In the genomic region with DNA sequence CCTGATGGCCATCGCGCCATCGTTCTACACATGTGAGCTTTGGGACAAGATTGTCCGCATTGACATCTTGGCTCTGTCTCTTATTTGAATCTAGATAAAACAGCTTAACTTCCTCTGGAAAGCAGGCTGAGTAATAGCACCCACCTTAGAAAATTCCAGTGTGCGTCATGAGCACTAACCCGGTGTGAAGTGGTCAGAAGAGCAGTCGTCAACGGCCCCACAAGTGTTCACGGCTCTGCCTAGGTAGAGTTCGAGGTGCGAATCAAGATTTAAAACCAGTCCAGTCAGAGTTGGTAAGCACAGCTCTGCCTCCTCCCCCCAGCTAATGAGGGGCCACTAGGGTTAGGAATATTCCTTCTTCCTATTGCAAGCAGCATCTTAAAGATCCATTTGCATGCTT, we compare ENCODE assay signal across 26 mouse cellular contexts. TPM values are rescaled to one million over a fixed set of nuclear protein-coding genes. Genes with fewer than 3 reads are reported as not detected.
DNase-seq lines count a peak whose midpoint lies in the region; ATAC-seq and TF ChIP-seq lines count a peak whose summit lies in the region.
"Had no signal": no experiment of that assay in that cellular context is flagged by ENCODE, and none has a peak within 500 bp of the region (broad histone marks: within the 10 kb centered on the region; RNA-seq: fewer than 3 reads in every experiment).

No protein-coding gene starts in this region.

- H3K4me1 ChIP-seq in lung, adult 2 months (ENCODE audit: control insufficient read depth, insufficient read depth, low read length): peaks cover 2% of the 10 kb centered on the region; the same call in 1 of the 2 replicates
- H3K4me1 ChIP-seq in lung, embryonic 16.5 days (replicated peaks; ENCODE audit: control insufficient read depth, insufficient read depth, low read length): peaks cover 14% of the 10 kb centered on the region
- H3K4me1 ChIP-seq: forebrain, embryonic 12.5 days; forebrain, embryonic 15.5 days had no signal

- no peak overlapping the region for H3K4me3 ChIP-seq in lung, adult 2 months (replicated peaks; ENCODE audit: extremely low read depth, low read depth, low read length)
- no peak overlapping the region for H3K4me3 ChIP-seq in lung, embryonic 16.5 days (ENCODE audit: low read length)
- H3K4me3 ChIP-seq: embryonic facial prominence, embryonic 10.5 days; embryonic facial prominence, embryonic 13.5 days; erythroblast, embryonic 14.5 days; forebrain, embryonic 12.5 days; forebrain, embryonic 15.5 days; heart, embryonic 12.5 days; heart, embryonic 15.5 days; hindbrain, embryonic 12.5 days; hindbrain, embryonic 15.5 days had no signal

- intact Hi-C loops in heart, postnatal 14 days (cut with DNase I): no loop called here

- no peak for TF ChIP-seq CTCF in lung, adult 2 months (IDR thresholded peaks at IDR 0.05; ENCODE audit: insufficient read depth, low read length)

- H3K27ac ChIP-seq in lung, embryonic 16.5 days (ENCODE audit: low read length): peak overlapping the region; percentile 9; the same call in 1 of the 2 replicates
- H3K27ac ChIP-seq: embryonic facial prominence, embryonic 13.5 days; forebrain, embryonic 12.5 days; forebrain, embryonic 15.5 days; heart, embryonic 15.5 days; hindbrain, embryonic 12.5 days; hindbrain, embryonic 15.5 days had no signal

- 69% methylated on average over 11 of the region's 11 CpGs for WGBS in lung, adult 2 months
- WGBS in lung, embryonic 16.5 days: 66% methylated on average over 11 of the region's 11 CpGs

- H3K9ac ChIP-seq in lung, embryonic 16.5 days (ENCODE audit: low read length): no peak overlapping the region
- H3K9ac ChIP-seq: embryonic facial prominence, embryonic 13.5 days; forebrain, embryonic 12.5 days; forebrain, embryonic 15.5 days; heart, embryonic 12.5 days; heart, embryonic 15.5 days; hindbrain, embryonic 12.5 days; hindbrain, embryonic 15.5 days had no signal

- ATAC-seq in lung, embryonic 16.5 days (ENCODE audit: low read depth): peak; percentile 52; the same call in 1 of the 2 replicates
- ATAC-seq: CD4-positive, CD25-positive, alpha-beta regulatory T cell, adult 4 months; forebrain, embryonic 15.5 days had no signal

- H3K27me3 ChIP-seq in lung, embryonic 16.5 days (ENCODE audit: control insufficient read depth, insufficient read depth, low read depth, low read length): no peaks in the 10 kb centered on the region

- no peak overlapping the region for H3K4me2 ChIP-seq in lung, embryonic 16.5 days (ENCODE audit: low read depth, low read length)
- H3K4me2 ChIP-seq: embryonic facial prominence, embryonic 13.5 days; forebrain, embryonic 12.5 days; forebrain, embryonic 15.5 days; heart, embryonic 12.5 days; heart, embryonic 15.5 days; hindbrain, embryonic 12.5 days; hindbrain, embryonic 15.5 days had no signal

- TF ChIP-seq POLR2A in lung, adult 2 months (IDR thresholded peaks at IDR 0.05; ENCODE audit: borderline replicate concordance, extremely low read depth, low read depth, low read length): no peak

- H3K36me3 ChIP-seq in lung, embryonic 16.5 days (ENCODE audit: control insufficient read depth, insufficient read depth, low read length): no peaks in the 10 kb centered on the region
- H3K36me3 ChIP-seq: embryonic facial prominence, embryonic 10.5 days; embryonic facial prominence, embryonic 13.5 days; forebrain, embryonic 12.5 days; forebrain, embryonic 15.5 days; heart, embryonic 12.5 days; heart, embryonic 15.5 days; hindbrain, embryonic 12.5 days; hindbrain, embryonic 15.5 days had no signal

- H3K9me3 ChIP-seq in lung, embryonic 16.5 days (ENCODE audit: control insufficient read depth, low read length): no peaks in the 10 kb centered on the region
- H3K9me3 ChIP-seq: embryonic facial prominence, embryonic 10.5 days; embryonic facial prominence, embryonic 13.5 days; forebrain, embryonic 12.5 days; forebrain, embryonic 15.5 days; heart, embryonic 12.5 days; heart, embryonic 15.5 days; hindbrain, embryonic 12.5 days; hindbrain, embryonic 15.5 days had no signal

- peak; percentile 25 for DNase-seq in lung, adult 2 months
- DNase-seq in lung, postnatal 25 days (ENCODE audit: low spot score): no peak
- peak; percentile 44 for DNase-seq in lung, postnatal 36 days
- no peak for DNase-seq in urinary bladder, postnatal 10 days (ENCODE audit: low spot score)
- DNase-seq in heart, postnatal 14 days: no peak
- DNase-seq: adrenal gland, adult 2 months; adrenal gland, postnatal 14 days; cerebellum, adult 11 months; cerebellum, adult 2 months; cerebellum, postnatal 10 days; cerebellum, postnatal 36 days; gastrocnemius, postnatal 25 days; heart, adult 18-20 months had no signal

RNA-seq across cellular contexts. Expression of a gene that starts 21.5 kb away (rescaled TPM):
- 63.2 and 91.9 TPM in 2 replicates for polyA plus RNA-seq in lung, adult 2 months (2012; rRNA removed)
- polyA plus RNA-seq in lung, embryonic 16.5 days (2015; fragmentation: Nextera tagmentation; extraction: Ambion mirVana): 20.7 and 24.8 TPM in 2 replicates
- total RNA-seq in heart, postnatal 14 days (2021): 10 to 100 TPM; 22.5 to 31.6 TPM
- total RNA-seq: hematopoietic stem cell, adult 5-6 weeks; MEL had no signal
- polyA plus RNA-seq: CD4-positive, CD25-positive, alpha-beta regulatory T cell, adult 4 months; erythroblast, embryonic 14.5 days had no signal

Comparison
In these comparisons a context has a peak if more than half of its experiments do, and no peak if none do; other contexts are left out.
1. DNase-seq: peak in lung, adult 2 months (single experiment) and lung, postnatal 36 days (single experiment); none in lung, postnatal 25 days (single experiment), urinary bladder, postnatal 10 days (single experiment) and heart, postnatal 14 days (0 of 2).